Mouse (Mus musculus): ENCODE measurements around the gene Gm21974.

- no peak for TF ChIP-seq POLR2A (IDR thresholded peaks at IDR 0.05; ENCODE audit: control insufficient read depth, extremely low read depth, insufficient read depth, low read length, poor library complexity)
- TF ChIP-seq CTCF (IDR thresholded peaks at IDR 0.05; ENCODE audit: borderline replicate concordance, control insufficient read depth, extremely low read depth, insufficient read depth, low read length, poor library complexity): no peak
Observed at GRCm38 (mm10) chr7:127934075-127934474, 38.8 kb upstream of the Gm21974 start.

Measured in thymus, adult 2 months (tissue).